Mouse (Mus musculus) neutrophil, adult 65 days (primary cell): ENCODE results near the gene Nop56. TPM values are rescaled to one million over a fixed set of nuclear protein-coding genes. Genes with fewer than 3 reads are reported as not detected.

Source experiments
- total RNA-seq: library from RNA; stranded (reverse); gene quantifications from 2 replicates; pipeline ENCODE4 v1.2.4, GENCODE M21; 2023

Nop56 gene
- total RNA-seq = 52.8 and 95.3 TPM in 2 replicates

DNA sequence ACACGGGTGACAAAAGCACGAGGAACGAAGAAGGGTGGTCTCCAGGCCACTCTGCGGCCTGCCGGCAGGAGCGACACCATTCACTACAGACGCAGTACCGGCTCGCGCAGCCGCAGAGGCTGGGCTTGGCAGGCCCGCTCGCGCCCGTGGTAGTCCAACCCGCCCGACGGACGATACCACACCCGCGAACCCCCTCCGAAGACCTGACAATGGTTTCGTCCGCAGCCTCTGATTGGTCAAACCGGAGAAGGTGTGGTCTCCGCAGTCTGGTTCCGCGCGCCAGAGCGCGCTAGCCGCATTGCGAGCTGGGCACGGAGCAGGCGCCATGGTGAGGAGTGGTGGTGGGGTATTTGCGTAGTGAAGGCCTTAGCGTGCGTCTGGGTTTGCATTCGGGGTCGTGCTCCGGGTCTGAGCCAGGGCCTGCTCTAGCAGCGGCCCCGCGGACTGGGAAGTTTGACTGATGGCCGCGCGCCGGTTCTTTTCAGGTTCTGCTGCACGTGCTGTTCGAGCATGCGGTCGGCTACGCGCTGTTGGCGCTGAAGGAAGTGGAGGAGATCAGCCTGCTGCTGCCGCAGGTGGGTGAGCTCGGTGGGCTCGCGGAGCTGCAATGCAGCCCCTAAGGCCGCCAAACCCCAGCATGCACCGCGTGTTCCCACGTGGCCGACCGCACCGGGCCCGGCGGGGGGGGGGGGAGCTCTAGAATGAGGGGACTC lies at the start of gene Nop56:
Gene Nop56 (plus strand): TSS at position 282 of the 713 bp plus-strand sequence.

DNA sequence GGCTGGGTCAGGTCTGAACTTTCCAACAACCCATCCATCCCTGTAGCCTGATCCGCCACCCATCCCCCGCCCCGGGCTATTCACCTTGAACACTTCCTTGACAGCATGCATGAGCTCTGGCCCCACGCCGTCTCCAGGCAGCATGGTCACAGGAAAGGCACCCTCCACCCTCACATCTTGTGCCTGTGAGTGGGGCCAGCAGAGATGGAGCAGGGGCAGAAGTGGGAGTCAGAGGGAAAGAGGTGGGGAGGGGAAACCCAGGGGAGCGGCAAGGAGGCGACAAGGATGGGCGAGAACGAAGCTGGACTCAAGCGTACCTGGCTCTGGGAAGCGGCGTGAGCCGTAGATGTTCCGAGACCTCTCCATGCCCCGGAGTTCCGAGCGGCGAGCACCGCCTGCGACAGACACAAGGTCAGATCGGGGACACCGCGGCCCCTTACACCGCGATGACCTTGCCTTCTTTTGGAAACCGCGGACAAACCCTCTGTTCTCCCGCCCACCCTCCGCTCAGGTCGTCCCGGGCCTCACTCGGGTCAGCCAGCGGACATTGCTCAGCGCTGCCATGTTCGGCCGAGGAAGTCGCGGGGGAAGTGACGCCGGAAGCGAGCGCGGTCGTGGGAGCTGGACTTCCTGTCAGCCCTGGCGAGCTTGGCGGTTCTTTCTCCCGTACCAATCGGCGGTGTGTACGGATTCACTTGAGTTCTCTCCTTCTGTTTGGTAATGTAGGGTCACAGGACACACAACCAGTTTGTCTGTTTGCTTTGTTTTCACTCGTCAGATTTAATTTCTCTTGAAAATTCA lies 9.8 kb downstream of the Nop56 start, which contains the start of gene Idh3b:
Gene Idh3b (minus strand): TSS at position 694 of the 801 bp plus-strand sequence.

DNA sequence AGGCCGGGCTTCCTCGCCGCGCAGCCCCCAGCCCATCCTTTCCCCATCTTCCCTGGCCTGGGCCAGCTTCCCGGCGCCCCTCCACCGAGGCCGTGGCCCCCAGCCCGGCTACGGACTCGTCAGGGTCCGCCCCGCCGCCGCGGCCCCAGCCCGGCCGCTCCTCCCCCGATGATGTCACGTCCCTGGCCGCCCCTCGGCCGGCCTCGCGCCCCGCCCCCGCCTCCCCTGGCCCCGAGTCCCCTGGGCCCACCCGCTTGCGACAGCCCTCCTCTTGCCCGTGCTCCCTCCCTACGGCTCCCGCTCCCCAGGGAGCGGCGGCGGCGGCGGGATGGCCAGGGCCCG lies 20.7 kb downstream of the Nop56 start, which contains the start of gene Ebf4:
Gene Ebf4 (plus strand): TSS at position 234 of the 342 bp plus-strand sequence.

Other genes starting within 250 kb of the Nop56 start
- not detected in 2 replicates for gene Tgm6, start 162.0 kb upstream of the Nop56 start, total RNA-seq
- 116 and 127 TPM in 2 replicates for gene Snrpb, start 95.0 kb upstream of the Nop56 start, total RNA-seq
- gene Tmc2, start 79.2 kb upstream of the Nop56 start, total RNA-seq = not detected in 2 replicates
- gene Idh3b, start 10.1 kb downstream of the Nop56 start, total RNA-seq = 38.7 and 50.2 TPM in 2 replicates
- gene Ebf4, start 20.7 kb downstream of the Nop56 start, total RNA-seq = not detected in 2 replicates
- 0.25 and 0.66 TPM in 2 replicates for gene Cpxm1, start 123.1 kb downstream of the Nop56 start, total RNA-seq
- gene Gm28372, start 130.8 kb downstream of the Nop56 start, total RNA-seq = not detected in 2 replicates
- gene 1700020A23Rik, start 130.8 kb downstream of the Nop56 start, total RNA-seq = not detected in 2 replicates
- not detected in 2 replicates for gene Tmem239, start 132.0 kb downstream of the Nop56 start, total RNA-seq
- gene Vps16, start 149.9 kb downstream of the Nop56 start, total RNA-seq = 53.6 and 89.6 TPM in 2 replicates
- gene Pced1a, start 150.3 kb downstream of the Nop56 start, total RNA-seq = 14.1 and 17.0 TPM in 2 replicates
- gene Ptpra, start 175.8 kb downstream of the Nop56 start, total RNA-seq = 66.3 and 68.3 TPM in 2 replicates